Mouse (Mus musculus): ENCODE results near the gene Btd.
A peak's percentile ranks its signal among the peaks of the same experiment; 100 is the strongest.

GRCm38 (mm10) chr14:31692536-31692935 lies 51.7 kb downstream of the Btd start:
- peak; percentile 54 for TF ChIP-seq POLR2AphosphoS2 (IDR thresholded peaks at IDR 0.05; ENCODE audit: insufficient read length, low read depth)
- no peak for TF ChIP-seq MAX (IDR thresholded peaks at IDR 0.05; ENCODE audit: low read depth)
- no peak for TF ChIP-seq POLR2A (IDR thresholded peaks at IDR 0.05; ENCODE audit: insufficient read length, low read depth)
- TF ChIP-seq CEBPB (IDR thresholded peaks at IDR 0.05; ENCODE audit: insufficient read depth, poor library complexity, severe bottlenecking), result no peak
- no peak for TF ChIP-seq E2F4 (IDR thresholded peaks at IDR 0.05; ENCODE audit: insufficient read depth)
- no peak for TF ChIP-seq REST (IDR thresholded peaks at IDR 0.05; ENCODE audit: insufficient read depth, insufficient read length)
- TF ChIP-seq SRF (IDR thresholded peaks at IDR 0.05; ENCODE audit: control insufficient read depth, insufficient read length, low read depth), result no peak

Measured in myocyte (in vitro differentiated cells).